Mouse (Mus musculus) midbrain, embryonic 16.5 days (tissue): ENCODE data around the gene Marc2. TPM values are rescaled to one million over a fixed set of nuclear protein-coding genes. Genes with fewer than 3 reads are reported as not detected.

ENCODE experiments used
- ATAC-seq: fragments of 200-750 bp; cut with Nextera tagmentation; 2 replicates; pipeline ENCODE4 v1.8.0; 2017; ENCODE audit warnings: moderate TSS enrichment
- H3K27ac ChIP-seq: fragments of 300-500 bp; sonication (generic); 2 replicates; pipeline ENCODE4 v1.5.1; 2014; ENCODE audit warnings: mild to moderate bottlenecking, low read length, mixed read lengths
- H3K27me3 ChIP-seq: fragments of 300-500 bp; sonication (generic); 2 replicates; pipeline ENCODE4 v1.6.1; 2014; ENCODE audit warnings: low read depth, low read length, mixed read lengths; ENCODE audit not compliant: control insufficient read depth, insufficient read depth
- H3K36me3 ChIP-seq: fragments of 300-500 bp; sonication (generic); 2 replicates; pipeline ENCODE4 v1.6.1; 2014; ENCODE audit warnings: mild to moderate bottlenecking, low read length, moderate library complexity, mixed read lengths; ENCODE audit not compliant: control insufficient read depth, insufficient read depth
- H3K4me1 ChIP-seq: fragments of 300-500 bp; sonication (generic); 2 replicates; pipeline ENCODE4 v1.6.1; 2014; ENCODE audit warnings: mild to moderate bottlenecking, low read length, mixed read lengths; ENCODE audit not compliant: control insufficient read depth, insufficient read depth
- H3K4me2 ChIP-seq: fragments of 300-500 bp; sonication (generic); 2 replicates; pipeline ENCODE4 v1.6.1; 2014; ENCODE audit warnings: mild to moderate bottlenecking, low read length, mixed read lengths
- H3K4me3 ChIP-seq: fragments of 300-500 bp; sonication (generic); 2 replicates; pipeline ENCODE4 v1.5.1; 2014; ENCODE audit warnings: low read depth, mild to moderate bottlenecking, low read length, moderate library complexity, mixed read lengths
- H3K9ac ChIP-seq: fragments of 300-500 bp; sonication (generic); 2 replicates; pipeline ENCODE4 v1.6.1; 2014; ENCODE audit warnings: low read depth, low read length, mixed read lengths
- H3K9me3 ChIP-seq: fragments of 300-500 bp; sonication (generic); replicated peaks from 2 replicates; pipeline ENCODE4 v1.6.1; 2014; ENCODE audit warnings: mild to moderate bottlenecking, low read length, mixed read lengths; ENCODE audit not compliant: control insufficient read depth, poor library complexity, severe bottlenecking
- WGBS: fragments of 180-500 bp; shearing (Covaris S2); extraction: QIAGEN DNeasy Blood & Tissue Kit; methylation state at CpG from one replicate; pipeline ENCODE4 v1.1.7; 2014; 5-methylcytosine and 5-hydroxymethylcytosine counted together
- polyA plus RNA-seq: library from polyadenylated mRNA; unstranded; fragments of >200 nt; fragmentation: Nextera tagmentation; extraction: Ambion mirVana; gene quantifications from 2 replicates; pipeline ENCODE4 v1.2.1, GENCODE M21; 2015

Gene Marc2
- polyA plus RNA-seq, 1 experiment from 2014 or later, result 97.7 TPM

- no peak overlapping the region for H3K27ac ChIP-seq
- peak; percentile 52; the same call in 1 of the 2 replicates for ATAC-seq
- no peak overlapping the region for H3K4me2 ChIP-seq
- no peak overlapping the region for H3K9ac ChIP-seq
- H3K36me3 ChIP-seq, result no peaks in the 10 kb centered on the region
- 24% methylated on average over 11 of the region's 11 CpGs for WGBS
- no peak overlapping the region for H3K4me3 ChIP-seq
- H3K9me3 ChIP-seq, result no peaks in the 10 kb centered on the region
- H3K4me1 ChIP-seq, result peaks cover 13% of the 10 kb centered on the region
- no peaks in the 10 kb centered on the region for H3K27me3 ChIP-seq
Observed at GRCm38 (mm10) chr1:184825093-184825492, 21.2 kb downstream of the Marc2 start.

- Histone ChIP-seq H3K4me3 (no peak overlapping the region), H3K27me3 (no peaks in the 10 kb centered on the region)
Observed at GRCm38 (mm10) chr1:184824439-184824851, 21.8 kb downstream of the Marc2 start.

GRCm38 (mm10) chr1:184822678-184823077 lies 23.6 kb downstream of the Marc2 start:
- H3K27me3 ChIP-seq, result no peaks in the 10 kb centered on the region
- H3K4me3 ChIP-seq, result no peak overlapping the region; the same call in 1 of the 2 replicates
- H3K9me3 ChIP-seq, result no peaks in the 10 kb centered on the region
- peak; percentile 44; the same call in 1 of the 2 replicates for ATAC-seq
- no peak overlapping the region for H3K27ac ChIP-seq
- peaks cover 13% of the 10 kb centered on the region for H3K4me1 ChIP-seq
- peak overlapping the region; percentile 51 for H3K4me2 ChIP-seq
- H3K36me3 ChIP-seq, result peaks cover 5% of the 10 kb centered on the region
- H3K9ac ChIP-seq, result no peak overlapping the region
- 15% methylated on average over 11 of the region's 11 CpGs for WGBS

More at GRCm38 (mm10) chr1:184824439-184824851, 21.8 kb downstream of the Marc2 start:
- peak; percentile 81 for ATAC-seq
- Histone ChIP-seq H3K9me3 (no peaks in the 10 kb centered on the region), H3K4me2 (peak overlapping the region; percentile 31), H3K4me1 (peaks cover 13% of the 10 kb centered on the region), H3K36me3 (peaks cover 3% of the 10 kb centered on the region), H3K27ac (peak overlapping the region; percentile 26; the same call in 1 of the 2 replicates), H3K9ac (no peak overlapping the region)
- WGBS, result 2% methylated on average over 12 of the region's 12 CpGs

- whole genome bisulfite sequencing, result 88% methylated on average over 6 of the region's 6 CpGs
- H3K9ac ChIP-seq, result no peak overlapping the region
- peaks cover 4% of the 10 kb centered on the region; the same call in 1 of the 2 replicates for H3K4me1 ChIP-seq
- no peaks in the 10 kb centered on the region for H3K9me3 ChIP-seq
- no peak for ATAC-seq
- no peak overlapping the region for H3K27ac ChIP-seq
- H3K36me3 ChIP-seq, result peaks cover 5% of the 10 kb centered on the region
- H3K4me3 ChIP-seq, result no peak overlapping the region
- H3K4me2 ChIP-seq, result no peak overlapping the region
- H3K27me3 ChIP-seq, result no peaks in the 10 kb centered on the region
Observed at GRCm38 (mm10) chr1:184817768-184818167, 28.5 kb downstream of the Marc2 start.

GRCm38 (mm10) chr1:184811716-184812250 lies 34.5 kb downstream of the Marc2 start:
- H3K9me3 ChIP-seq, result no peaks in the 10 kb centered on the region
- H3K27me3 ChIP-seq, result no peaks in the 10 kb centered on the region; the same call in 1 of the 2 replicates
- WGBS, result 85% methylated on average over 8 of the region's 8 CpGs
- no peaks in the 10 kb centered on the region; the same call in 1 of the 2 replicates for H3K36me3 ChIP-seq
- H3K4me3 ChIP-seq, result no peak overlapping the region
- no peak overlapping the region for H3K9ac ChIP-seq
- no peak overlapping the region for H3K27ac ChIP-seq
- peaks cover 9% of the 10 kb centered on the region; the same call in 1 of the 2 replicates for H3K4me1 ChIP-seq
- no peak overlapping the region for H3K4me2 ChIP-seq
- no peak for ATAC-seq

- 7% methylated on average over 52 of the region's 52 CpGs for WGBS
- no peak for ATAC-seq
- H3K4me3 ChIP-seq, result peak within 1 kb of the TSS; percentile 37
Observed at GRCm38 (mm10) chr1:184810780-184811575, 35.3 kb downstream of the Marc2 start, which contains the start of gene Marc1. TSS of gene Marc1 (minus strand) at chr1:184811313.

GRCm38 (mm10) chr1:184809578-184810001 lies 36.7 kb downstream of the Marc2 start:
- WGBS, result 77% methylated on average over 6 of the region's 6 CpGs
- H3K9me3 ChIP-seq, result no peaks in the 10 kb centered on the region
- H3K4me3 ChIP-seq, result no peak overlapping the region
- H3K4me2 ChIP-seq, result no peak overlapping the region
- no peak for ATAC-seq
- no peak overlapping the region for H3K27ac ChIP-seq
- no peaks in the 10 kb centered on the region; the same call in 1 of the 2 replicates for H3K27me3 ChIP-seq
- no peaks in the 10 kb centered on the region for H3K36me3 ChIP-seq
- peaks cover 9% of the 10 kb centered on the region; the same call in 1 of the 2 replicates for H3K4me1 ChIP-seq
- no peak overlapping the region for H3K9ac ChIP-seq

More at GRCm38 (mm10) chr1:184810780-184811575, 35.3 kb downstream of the Marc2 start, which contains the start of gene Marc1:
- Histone ChIP-seq H3K27ac (no peak within 1 kb of the TSS), H3K4me1 (peaks cover 9% of the 10 kb centered on the region; the same call in 1 of the 2 replicates), H3K9ac (peak within 1 kb of the TSS; percentile 47), H3K27me3 (no peaks in the 10 kb centered on the region; the same call in 1 of the 2 replicates), H3K9me3 (no peaks in the 10 kb centered on the region), H3K36me3 (no peaks in the 10 kb centered on the region), H3K4me2 (peak within 1 kb of the TSS; percentile 55)

GRCm38 (mm10) chr1:184808418-184809012 lies 37.7 kb downstream of the Marc2 start:
- WGBS, result 90% methylated on average over 17 of the region's 17 CpGs

More at GRCm38 (mm10) chr1:184808418-184809012, 37.7 kb downstream of the Marc2 start:
- no peaks in the 10 kb centered on the region for H3K9me3 ChIP-seq
- no peak overlapping the region for H3K27ac ChIP-seq
- H3K4me1 ChIP-seq, result peaks cover 9% of the 10 kb centered on the region; the same call in 1 of the 2 replicates
- no peaks in the 10 kb centered on the region for H3K36me3 ChIP-seq
- no peak overlapping the region for H3K9ac ChIP-seq
- H3K4me3 ChIP-seq, result no peak overlapping the region
- no peak for ATAC-seq
- H3K4me2 ChIP-seq, result no peak overlapping the region
- H3K27me3 ChIP-seq, result no peaks in the 10 kb centered on the region; the same call in 1 of the 2 replicates
